Mouse (Mus musculus): Measurements from ENCODE around the gene Ninj1.

- TF ChIP-seq CTCF (conservative IDR thresholded peaks at IDR 0.05; ENCODE audit: insufficient read depth, insufficient read length, low read depth, low read length) (peak; percentile 26; the same call in 1 of the 2 replicates), POLR2A (IDR thresholded peaks at IDR 0.05; ENCODE audit: low read depth, low read length) (no peak)
These were observed 30.6 kb upstream of the Ninj1 start for GRCm38 (mm10) chr13:49156645-49157044.
